Mouse (Mus musculus): ENCODE data around the gene Smndc1. TPM values are rescaled to one million over a fixed set of nuclear protein-coding genes. Genes with fewer than 3 reads are reported as not detected.

Gene Smndc1
- polyA plus RNA-seq, 1 experiment, result not detected

DNA sequence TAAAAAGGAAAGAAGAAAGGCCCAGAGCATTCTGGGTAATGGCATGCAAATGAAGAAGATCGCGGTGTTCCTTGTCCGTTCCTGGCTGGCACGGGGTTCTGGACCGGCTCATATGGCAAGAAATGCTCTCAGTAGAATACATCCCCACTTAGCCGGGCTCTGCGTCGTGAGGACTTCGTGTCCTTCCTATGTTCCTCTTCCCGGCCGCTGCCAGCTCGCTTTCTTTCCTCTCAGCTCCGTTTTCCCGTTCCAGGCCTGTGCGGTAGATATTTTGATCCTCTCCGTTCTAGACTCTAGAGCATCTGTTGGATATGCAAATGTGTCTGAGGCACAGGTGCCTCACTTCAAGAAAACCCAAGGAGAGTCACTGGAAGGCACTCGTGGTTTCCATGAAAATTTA, 24.8 kb upstream of the Smndc1 start:
- no peak overlapping the region for H3K27ac ChIP-seq (ENCODE audit: insufficient read depth, low read depth, low read length)
- H3K4me3 ChIP-seq (ENCODE audit: insufficient read depth, low read depth, low read length), result no peak overlapping the region
- TF ChIP-seq CTCF (IDR thresholded peaks at IDR 0.05; ENCODE audit: insufficient read depth, low read depth, low read length), result no peak
- TF ChIP-seq POLR2A (IDR thresholded peaks at IDR 0.05; ENCODE audit: insufficient read depth, low read depth, low read length), result no peak
- H3K4me1 ChIP-seq (ENCODE audit: control insufficient read depth, insufficient read depth, low read length), result peaks cover 27% of the 10 kb centered on the region
- WGBS, result 88% methylated on average over 17 of the region's 17 CpGs

DNA sequence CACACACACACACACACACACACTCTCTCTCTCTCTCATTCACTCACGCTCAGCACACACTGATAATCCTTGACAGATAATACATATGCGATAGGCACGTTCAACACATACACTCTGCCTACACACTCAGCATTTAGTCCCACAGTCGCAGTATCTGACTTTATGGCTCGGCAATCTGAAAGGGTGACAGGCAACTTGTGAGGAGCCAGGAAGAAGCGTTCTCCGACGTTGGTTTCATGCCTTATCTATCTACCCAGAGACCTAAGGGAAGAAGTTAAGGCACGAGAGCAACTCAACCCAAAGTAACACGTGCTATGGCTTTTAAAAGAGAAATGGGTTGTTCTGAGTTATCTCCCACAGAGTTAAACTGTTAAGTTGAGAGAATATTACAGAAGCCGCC, 24.3 kb upstream of the Smndc1 start:
- H3K27ac ChIP-seq (ENCODE audit: insufficient read depth, low read depth, low read length), result no peak overlapping the region
- 86% methylated on average over 11 of the region's 11 CpGs for WGBS

DNA sequence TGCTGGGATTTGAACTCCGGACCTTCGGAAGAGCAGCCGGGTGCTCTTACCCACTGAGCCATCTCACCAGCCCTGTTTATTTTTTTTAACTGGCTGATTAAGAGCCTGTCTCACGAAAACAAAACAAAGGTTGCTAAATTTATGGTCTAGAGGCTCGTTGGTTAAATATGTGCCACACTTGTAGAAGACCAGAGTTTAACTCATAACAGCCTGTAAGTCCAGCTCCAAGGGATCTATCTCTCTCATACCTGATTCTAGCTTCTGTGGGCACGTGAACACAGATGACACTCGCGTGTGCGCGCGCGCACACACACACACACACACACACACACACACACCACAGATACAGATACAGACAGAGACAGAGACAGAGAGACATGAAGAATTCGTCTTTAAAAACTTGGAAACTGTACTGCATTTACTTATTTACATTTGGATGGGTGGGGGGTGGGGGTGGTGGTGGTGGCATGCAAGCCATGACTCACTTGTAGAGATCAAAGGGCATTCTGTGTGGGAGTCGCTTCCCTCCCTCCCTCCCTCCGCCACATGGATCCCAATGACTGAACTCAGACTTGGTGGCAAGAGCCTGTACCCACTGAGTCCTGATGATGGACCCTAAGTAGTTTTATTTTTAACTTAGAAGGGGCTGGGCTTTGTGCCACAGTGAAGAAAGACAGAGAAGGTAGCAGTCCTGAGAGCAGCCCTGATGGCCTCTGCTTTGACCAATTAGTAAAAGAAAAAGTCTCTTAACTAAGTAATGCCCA, 23.4 kb upstream of the Smndc1 start:
- TF ChIP-seq CTCF (IDR thresholded peaks at IDR 0.05; ENCODE audit: insufficient read depth, low read depth, low read length) (no peak), POLR2A (IDR thresholded peaks at IDR 0.05; ENCODE audit: insufficient read depth, low read depth, low read length) (no peak)
- Histone ChIP-seq H3K27ac (ENCODE audit: insufficient read depth, low read depth, low read length) (no peak overlapping the region), H3K4me1 (ENCODE audit: control insufficient read depth, insufficient read depth, low read length) (peaks cover 38% of the 10 kb centered on the region), H3K4me3 (ENCODE audit: insufficient read depth, low read depth, low read length) (no peak overlapping the region)
- 72% methylated on average over 15 of the region's 15 CpGs for WGBS

More for the DNA sequence above, 24.3 kb upstream of the Smndc1 start:
- Histone ChIP-seq H3K4me3 (ENCODE audit: insufficient read depth, low read depth, low read length) (no peak overlapping the region), H3K4me1 (ENCODE audit: control insufficient read depth, insufficient read depth, low read length) (peaks cover 33% of the 10 kb centered on the region)
- TF ChIP-seq POLR2A (IDR thresholded peaks at IDR 0.05; ENCODE audit: insufficient read depth, low read depth, low read length), result no peak
- no peak for TF ChIP-seq CTCF (IDR thresholded peaks at IDR 0.05; ENCODE audit: insufficient read depth, low read depth, low read length)

DNA sequence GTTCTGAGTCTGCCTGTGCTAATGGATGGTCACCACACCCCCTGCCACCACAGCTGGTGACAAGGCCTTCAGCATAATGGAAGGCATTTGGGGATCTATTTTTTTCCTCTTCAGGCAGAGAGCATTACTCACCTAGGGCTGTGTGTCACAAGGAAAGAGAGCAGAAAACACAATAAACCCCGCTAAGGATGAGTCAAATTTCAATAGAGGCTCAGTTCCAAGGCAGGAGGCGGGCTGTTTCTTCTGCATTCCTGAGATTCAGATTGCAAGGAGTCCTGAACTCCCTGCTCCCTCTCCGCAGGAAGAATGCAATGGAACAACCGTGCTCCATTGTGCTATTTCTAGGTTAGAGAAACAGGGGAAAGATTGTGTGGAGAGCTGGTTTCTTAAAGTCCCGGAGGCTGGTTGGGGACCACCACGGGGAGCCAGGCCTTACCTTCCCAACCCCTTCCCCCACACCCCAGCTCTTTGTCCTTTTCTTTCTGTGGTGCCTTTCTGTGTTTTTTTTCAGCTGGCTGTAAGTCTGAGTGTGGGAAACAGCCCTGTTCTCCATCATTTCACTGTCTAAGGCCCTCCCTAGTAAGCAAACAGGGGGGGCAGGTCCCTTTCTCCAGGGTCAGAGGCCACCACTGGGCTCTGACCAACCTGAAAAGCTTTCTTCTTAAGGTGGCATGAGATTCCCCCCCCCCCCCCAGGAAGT, 21.9 kb upstream of the Smndc1 start:
- no peak for TF ChIP-seq CTCF (IDR thresholded peaks at IDR 0.05; ENCODE audit: insufficient read depth, low read depth, low read length)
- no peak for TF ChIP-seq POLR2A (IDR thresholded peaks at IDR 0.05; ENCODE audit: insufficient read depth, low read depth, low read length)
- Histone ChIP-seq H3K4me3 (ENCODE audit: insufficient read depth, low read depth, low read length) (no peak overlapping the region), H3K4me1 (ENCODE audit: control insufficient read depth, insufficient read depth, low read length) (peaks cover 39% of the 10 kb centered on the region), H3K27ac (ENCODE audit: insufficient read depth, low read depth, low read length) (peak overlapping the region; percentile 96)
- 13% methylated on average over 6 of the region's 6 CpGs for WGBS

DNA sequence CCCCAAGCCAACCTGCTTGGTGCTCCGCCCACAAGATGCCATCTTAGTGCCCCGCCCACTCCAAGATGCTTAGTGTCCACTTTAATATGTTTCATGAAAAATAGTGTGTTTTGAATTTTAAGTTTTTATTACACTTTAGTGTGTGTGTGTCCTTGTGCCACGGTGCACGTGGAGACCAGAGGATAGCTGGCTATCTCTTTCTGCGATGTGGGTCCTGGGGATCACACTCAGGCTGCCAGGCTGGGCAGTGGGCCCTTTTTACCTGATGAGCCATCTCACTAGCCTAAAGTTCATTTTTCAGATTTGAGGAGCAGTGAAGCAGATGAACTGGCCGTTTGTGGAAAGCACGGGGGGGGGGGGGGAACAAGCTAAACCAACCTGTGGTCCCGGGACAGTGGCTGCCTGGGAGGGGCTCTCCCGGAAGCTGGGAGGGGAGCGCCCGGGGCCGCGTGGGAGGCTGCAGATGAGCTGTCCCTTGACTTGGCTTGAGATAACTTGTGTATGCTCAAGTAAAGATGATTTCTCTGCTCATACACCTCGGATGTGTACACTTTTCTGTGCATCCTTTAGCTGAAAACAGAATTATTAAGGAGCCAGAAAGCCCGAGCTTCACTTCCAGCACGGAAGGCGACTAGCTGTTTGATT, 19.4 kb upstream of the Smndc1 start:
- 46% methylated on average over 17 of the region's 17 CpGs for WGBS
- Histone ChIP-seq H3K27ac (ENCODE audit: insufficient read depth, low read depth, low read length) (peak overlapping the region; percentile 96), H3K4me3 (ENCODE audit: insufficient read depth, low read depth, low read length) (no peak overlapping the region), H3K4me1 (ENCODE audit: control insufficient read depth, insufficient read depth, low read length) (peaks cover 40% of the 10 kb centered on the region)
- TF ChIP-seq CTCF (IDR thresholded peaks at IDR 0.05; ENCODE audit: insufficient read depth, low read depth, low read length), result no peak
- TF ChIP-seq POLR2A (IDR thresholded peaks at IDR 0.05; ENCODE audit: insufficient read depth, low read depth, low read length), result no peak

DNA sequence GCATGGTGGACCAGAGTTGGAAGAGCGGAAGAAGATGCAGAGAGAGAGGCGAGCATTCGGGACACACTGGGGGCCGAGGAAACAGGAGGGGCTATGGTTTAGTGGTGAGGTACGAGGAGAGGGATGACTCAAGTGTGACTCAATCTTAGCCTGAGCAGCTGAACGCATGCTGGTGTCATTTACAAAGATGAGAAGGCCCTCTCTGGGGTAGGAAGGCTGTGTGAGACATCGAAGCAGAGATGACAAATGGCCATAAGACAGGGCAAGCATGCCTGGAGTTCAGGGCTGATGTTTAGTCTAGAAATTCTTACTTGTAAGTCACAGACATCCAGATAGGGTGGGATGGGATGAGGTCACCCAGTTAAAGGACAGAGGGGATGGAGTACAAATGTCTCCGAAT, 18.0 kb upstream of the Smndc1 start:
- Histone ChIP-seq H3K4me1 (ENCODE audit: control insufficient read depth, insufficient read depth, low read length) (peaks cover 40% of the 10 kb centered on the region), H3K27ac (ENCODE audit: insufficient read depth, low read depth, low read length) (peak overlapping the region; percentile 16; the same call in 1 of the 2 replicates), H3K4me3 (ENCODE audit: insufficient read depth, low read depth, low read length) (no peak overlapping the region)
- 72% methylated on average over 8 of the region's 8 CpGs for WGBS
- no peak for TF ChIP-seq CTCF (IDR thresholded peaks at IDR 0.05; ENCODE audit: insufficient read depth, low read depth, low read length)
- no peak for TF ChIP-seq POLR2A (IDR thresholded peaks at IDR 0.05; ENCODE audit: insufficient read depth, low read depth, low read length)

DNA sequence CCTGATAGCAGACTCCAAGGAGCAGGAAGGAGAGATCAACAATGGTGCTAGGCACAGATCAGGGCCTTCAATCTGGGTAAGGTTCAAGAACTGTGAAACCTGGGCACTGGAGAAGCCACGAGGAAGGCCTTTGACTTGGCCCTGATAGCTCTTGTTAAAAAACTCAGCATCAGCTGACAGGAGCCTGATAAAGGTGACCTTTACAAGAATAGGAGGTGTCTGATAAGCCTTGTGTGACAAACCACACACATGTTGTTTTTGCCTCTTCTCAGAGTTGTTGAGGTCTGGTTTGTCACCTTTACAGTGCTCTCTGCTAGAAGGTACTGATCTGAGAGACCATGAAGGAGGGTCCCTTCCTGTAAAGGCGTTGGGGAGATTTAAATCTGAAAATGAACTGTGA, 17.0 kb upstream of the Smndc1 start:
- Histone ChIP-seq H3K4me1 (ENCODE audit: control insufficient read depth, insufficient read depth, low read length) (peaks cover 42% of the 10 kb centered on the region), H3K27ac (ENCODE audit: insufficient read depth, low read depth, low read length) (no peak overlapping the region), H3K4me3 (ENCODE audit: insufficient read depth, low read depth, low read length) (no peak overlapping the region)
- no peak for TF ChIP-seq CTCF (IDR thresholded peaks at IDR 0.05; ENCODE audit: insufficient read depth, low read depth, low read length)
- no peak for TF ChIP-seq POLR2A (IDR thresholded peaks at IDR 0.05; ENCODE audit: insufficient read depth, low read depth, low read length)
- 82% methylated on average over 2 of the region's 2 CpGs for WGBS

DNA sequence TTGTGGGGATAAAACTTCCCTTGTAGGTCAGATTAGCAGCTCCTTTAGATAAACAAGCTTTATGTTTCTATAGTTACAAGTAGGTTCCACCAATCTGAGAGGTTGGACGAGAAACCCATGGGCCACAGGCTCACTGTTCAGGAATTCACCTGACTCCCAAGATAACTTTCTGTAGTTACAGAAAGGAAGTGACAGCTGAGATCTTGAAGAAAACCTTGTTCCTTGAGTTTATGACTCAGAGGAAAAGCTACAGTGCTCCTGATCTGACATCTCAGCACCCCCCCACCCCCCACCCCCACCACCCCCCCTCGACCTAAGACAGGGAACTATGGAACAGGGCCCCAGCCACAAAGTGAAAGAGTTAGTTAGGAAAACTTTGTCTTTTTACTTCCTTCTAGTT, 15.4 kb upstream of the Smndc1 start:
- TF ChIP-seq POLR2A (IDR thresholded peaks at IDR 0.05; ENCODE audit: insufficient read depth, low read depth, low read length), result no peak
- no peak for TF ChIP-seq CTCF (IDR thresholded peaks at IDR 0.05; ENCODE audit: insufficient read depth, low read depth, low read length)
- 65% methylated on average over 2 of the region's 2 CpGs for WGBS
- Histone ChIP-seq H3K4me3 (ENCODE audit: insufficient read depth, low read depth, low read length) (no peak overlapping the region), H3K4me1 (ENCODE audit: control insufficient read depth, insufficient read depth, low read length) (peaks cover 28% of the 10 kb centered on the region), H3K27ac (ENCODE audit: insufficient read depth, low read depth, low read length) (no peak overlapping the region)

DNA sequence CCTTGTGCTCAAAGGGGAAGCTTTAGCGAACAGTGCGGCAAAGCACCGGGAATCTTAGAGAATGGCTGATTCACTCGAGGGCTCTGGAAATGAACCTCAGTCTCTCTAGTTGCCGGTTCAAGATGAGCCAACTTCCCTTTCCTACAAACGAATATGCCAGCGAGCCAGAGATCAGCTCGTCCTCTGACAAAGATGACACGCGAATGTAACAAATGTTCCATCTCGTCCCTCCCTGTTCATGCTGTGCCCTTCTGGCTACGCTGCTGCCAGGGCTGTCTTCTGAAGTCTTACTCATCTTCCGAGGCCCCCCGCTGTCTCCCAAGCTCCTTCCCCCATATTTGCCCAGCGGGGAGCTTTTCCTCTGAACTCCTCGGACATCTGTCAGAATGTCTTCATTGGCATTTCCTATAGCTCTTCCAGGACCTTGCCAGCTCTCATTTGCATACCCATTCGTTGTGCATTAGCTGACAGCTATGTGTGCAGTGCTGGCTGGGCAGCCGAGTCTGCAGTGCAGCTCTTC, 14.5 kb upstream of the Smndc1 start:
- TF ChIP-seq POLR2A (IDR thresholded peaks at IDR 0.05; ENCODE audit: insufficient read depth, low read depth, low read length), result no peak
- no peak for TF ChIP-seq CTCF (IDR thresholded peaks at IDR 0.05; ENCODE audit: insufficient read depth, low read depth, low read length)
- no peak overlapping the region for H3K27ac ChIP-seq (ENCODE audit: insufficient read depth, low read depth, low read length)
- H3K4me1 ChIP-seq (ENCODE audit: control insufficient read depth, insufficient read depth, low read length), result peaks cover 21% of the 10 kb centered on the region
- 74% methylated on average over 18 of the region's 18 CpGs for WGBS
- H3K4me3 ChIP-seq (ENCODE audit: insufficient read depth, low read depth, low read length), result no peak overlapping the region

Measured in olfactory bulb, adult 2 months (tissue).